In genomic region chr7:141388487-141389109, GRCm38 (mm10) we compare ENCODE assay signal across 29 mouse cellular contexts. TPM values are rescaled to one million over a fixed set of nuclear protein-coding genes. Genes with fewer than 3 reads are reported as not detected.
DNase-seq lines count a peak whose midpoint lies in the region; ATAC-seq and TF ChIP-seq lines count a peak whose summit lies in the region.
"Had no signal": no experiment of that assay in that cellular context is flagged by ENCODE, and none has a peak within 500 bp of the region (broad histone marks: within the 10 kb centered on the region; RNA-seq: fewer than 3 reads in every experiment).

No protein-coding gene starts in this region.

- H3K4me2 ChIP-seq in liver, embryonic 15.5 days = peak overlapping the region; percentile 29; the same call in 1 of the 2 replicates
- H3K4me2 ChIP-seq in heart, embryonic 11.5 days = no peak overlapping the region
- H3K4me2 ChIP-seq: embryonic facial prominence, embryonic 15.5 days; forebrain, embryonic 12.5 days; heart, embryonic 13.5 days; hindbrain, embryonic 15.5 days; limb, embryonic 13.5 days; midbrain, embryonic 12.5 days had no signal

- 51% methylated on average over 3 of the region's 3 CpGs for WGBS in bone marrow, adult 2 months
- WGBS in liver, embryonic 15.5 days (ENCODE audit: insufficient replicate concordance) = 11% methylated on average over 3 of the region's 3 CpGs
- WGBS in small intestine, adult 2 months = 22% methylated on average over 3 of the region's 3 CpGs
- 49% methylated on average over 3 of the region's 3 CpGs for WGBS in heart, embryonic 11.5 days (ENCODE audit: insufficient replicate concordance)

- H3K9me3 ChIP-seq in liver, embryonic 15.5 days (replicated peaks) = no peaks in the 10 kb centered on the region
- H3K9me3 ChIP-seq in heart, embryonic 11.5 days (replicated peaks; ENCODE audit: control insufficient read depth, low read length) = no peaks in the 10 kb centered on the region
- H3K9me3 ChIP-seq: embryonic facial prominence, embryonic 10.5 days; embryonic facial prominence, embryonic 15.5 days; forebrain, embryonic 12.5 days; heart, embryonic 13.5 days; hindbrain, embryonic 15.5 days; limb, embryonic 13.5 days; midbrain, embryonic 12.5 days had no signal

- H3K36me3 ChIP-seq in liver, embryonic 15.5 days (replicated peaks) = no peaks in the 10 kb centered on the region
- no peaks in the 10 kb centered on the region for H3K36me3 ChIP-seq in small intestine, adult 2 months (ENCODE audit: control insufficient read depth, insufficient read depth, low read length)
- no peaks in the 10 kb centered on the region for H3K36me3 ChIP-seq in heart, embryonic 11.5 days (ENCODE audit: control insufficient read depth, insufficient read depth, low read length)
- H3K36me3 ChIP-seq: embryonic facial prominence, embryonic 10.5 days; embryonic facial prominence, embryonic 15.5 days; forebrain, embryonic 12.5 days; heart, embryonic 13.5 days; hindbrain, embryonic 15.5 days; limb, embryonic 13.5 days; midbrain, embryonic 12.5 days had no signal

- no peak for TF ChIP-seq CTCF in bone marrow, adult 2 months (IDR thresholded peaks at IDR 0.05; ENCODE audit: control insufficient read depth, insufficient read depth, low read length)
- no peak for TF ChIP-seq CTCF in small intestine, adult 2 months (IDR thresholded peaks at IDR 0.05; ENCODE audit: extremely low read depth, insufficient read length, insufficient replicate concordance, low read depth, low read length)

- TF ChIP-seq POLR2A in bone marrow, adult 2 months (IDR thresholded peaks at IDR 0.05; ENCODE audit: borderline replicate concordance, control insufficient read depth, low read depth, low read length) = no peak
- no peak for TF ChIP-seq POLR2A in small intestine, adult 2 months (IDR thresholded peaks at IDR 0.05; ENCODE audit: low read depth, low read length)

- ATAC-seq in liver, embryonic 15.5 days (ENCODE audit: insufficient read depth) = 0 out of 2 replicates have a peak, but pooled peaks have one; percentile 2
- no peak for ATAC-seq in heart, embryonic 11.5 days (replicated peaks; ENCODE audit: insufficient number of reproducible peaks, low FRiP score, low TSS enrichment)
- ATAC-seq in megakaryocyte, adult 5-6 weeks (ENCODE audit: poor library complexity, severe bottlenecking) = no peak
- ATAC-seq: activated CD4-positive, CD25-positive, alpha-beta regulatory T cell, adult 4 months; forebrain, postnatal 0 days; inflammation-experienced regulatory T-cells, adult 6 months had no signal

- H3K4me1 ChIP-seq in bone marrow, adult 2 months (ENCODE audit: control insufficient read depth, insufficient read depth, low read length) = peaks cover 1% of the 10 kb centered on the region; the same call in 1 of the 2 replicates
- H3K4me1 ChIP-seq in liver, embryonic 15.5 days (replicated peaks) = peaks cover 65% of the 10 kb centered on the region
- H3K4me1 ChIP-seq in small intestine, adult 2 months (ENCODE audit: control insufficient read depth, insufficient read depth, insufficient read length, low read length) = peaks cover 14% of the 10 kb centered on the region
- H3K4me1 ChIP-seq in heart, embryonic 11.5 days (ENCODE audit: control insufficient read depth, insufficient read depth, low read length) = peaks cover 8% of the 10 kb centered on the region

- 0 out of 2 replicates have a peak overlapping the region, but pooled peaks have one; percentile 1 for H3K9ac ChIP-seq in liver, embryonic 15.5 days
- no peak overlapping the region for H3K9ac ChIP-seq in heart, embryonic 11.5 days (ENCODE audit: low read depth, low read length)
- H3K9ac ChIP-seq: embryonic facial prominence, embryonic 15.5 days; forebrain, embryonic 12.5 days; forebrain, postnatal 0 days; heart, embryonic 13.5 days; hindbrain, embryonic 15.5 days; limb, embryonic 13.5 days; midbrain, embryonic 12.5 days had no signal

- H3K4me3 ChIP-seq in bone marrow, adult 2 months (replicated peaks; ENCODE audit: control insufficient read depth, low read depth, low read length) = no peak overlapping the region
- no peak overlapping the region for H3K4me3 ChIP-seq in liver, embryonic 15.5 days (replicated peaks)
- H3K4me3 ChIP-seq in small intestine, adult 2 months (ENCODE audit: low read depth, low read length) = no peak overlapping the region
- H3K4me3 ChIP-seq in heart, embryonic 11.5 days (ENCODE audit: low read depth, low read length) = no peak overlapping the region
- H3K4me3 ChIP-seq: embryonic facial prominence, embryonic 10.5 days; embryonic facial prominence, embryonic 15.5 days; forebrain, embryonic 12.5 days; heart, adult 2 months; heart, embryonic 13.5 days; hindbrain, embryonic 15.5 days; left cerebral cortex, adult 2 months; limb, embryonic 13.5 days; midbrain, embryonic 12.5 days had no signal

- peak overlapping the region; percentile 32 for H3K27ac ChIP-seq in bone marrow, adult 2 months (ENCODE audit: control insufficient read depth, insufficient read depth, low read depth, low read length, poor library complexity)
- H3K27ac ChIP-seq in liver, embryonic 15.5 days (replicated peaks) = peak overlapping the region; percentile 100
- peak overlapping the region; percentile 85 for H3K27ac ChIP-seq in small intestine, adult 2 months (ENCODE audit: insufficient read depth, low read depth, low read length)
- H3K27ac ChIP-seq in heart, embryonic 11.5 days (ENCODE audit: low read depth, low read length) = no peak overlapping the region
- H3K27ac ChIP-seq: embryonic facial prominence, embryonic 10.5 days; embryonic facial prominence, embryonic 15.5 days; forebrain, embryonic 12.5 days; heart, adult 2 months; heart, embryonic 13.5 days; hindbrain, embryonic 15.5 days; left cerebral cortex, adult 2 months; limb, embryonic 13.5 days; midbrain, embryonic 12.5 days had no signal

- no peaks in the 10 kb centered on the region for H3K27me3 ChIP-seq in liver, embryonic 15.5 days
- no peaks in the 10 kb centered on the region for H3K27me3 ChIP-seq in small intestine, adult 2 months (ENCODE audit: control insufficient read depth, insufficient read depth, low read length)
- H3K27me3 ChIP-seq in heart, embryonic 11.5 days (ENCODE audit: control insufficient read depth, insufficient read depth, low read length) = peaks cover 5% of the 10 kb centered on the region; the same call in 1 of the 2 replicates
- H3K27me3 ChIP-seq: embryonic facial prominence, embryonic 15.5 days had no signal

- peak; percentile 55 for DNase-seq in liver
- no peak for DNase-seq in kidney, postnatal 14 days
- DNase-seq: adrenal gland, adult 2 months; adrenal gland, postnatal 36 days; cerebellum, postnatal 10 days; forebrain, postnatal 0 days; heart, adult 2 months; heart, postnatal 10 days; kidney, adult 9 months; kidney, postnatal 25 days; lung, adult 2 months; lung, postnatal 10 days had no signal

RNA-seq across cellular contexts. Expression of gene Taldo1, which starts 3.4 kb away (rescaled TPM):
- polyA plus RNA-seq in bone marrow, adult 2 months (2011; ENCODE audit: insufficient read depth, insufficient read length, low replicate concordance, missing spikeins) = 324 and 522 TPM in 2 replicates
- 409 and 415 TPM in 2 replicates for polyA plus RNA-seq in liver, embryonic 15.5 days (2015; fragmentation: Nextera tagmentation; extraction: Ambion mirVana)
- 191 and 473 TPM in 2 replicates for polyA plus RNA-seq in small intestine, adult 2 months (2012; rRNA removed)
- polyA plus RNA-seq in heart, embryonic 11.5 days (2014; fragmentation: Nextera tagmentation; extraction: Ambion mirVana) = 288 and 291 TPM in 2 replicates
- 197 and 213 TPM in 2 replicates for total RNA-seq in megakaryocyte, adult 5-6 weeks (2015)
- total RNA-seq in megakaryocyte, adult 5-6 weeks (2017) = 795 and 884 TPM in 2 replicates

RNA-seq across cellular contexts. Expression of gene Gatd1, which starts 25.3 kb away (rescaled TPM):
- 26.2 and 33.6 TPM in 2 replicates for polyA plus RNA-seq in bone marrow, adult 2 months (2011; ENCODE audit: insufficient read depth, insufficient read length, low replicate concordance, missing spikeins)
- 15.0 and 15.7 TPM in 2 replicates for polyA plus RNA-seq in liver, embryonic 15.5 days (2015; fragmentation: Nextera tagmentation; extraction: Ambion mirVana)
- polyA plus RNA-seq in small intestine, adult 2 months (2012; rRNA removed) = 23.8 and 48.4 TPM in 2 replicates
- 29.3 and 32.2 TPM in 2 replicates for polyA plus RNA-seq in heart, embryonic 11.5 days (2014; fragmentation: Nextera tagmentation; extraction: Ambion mirVana)
- 22.8 and 26.4 TPM in 2 replicates for total RNA-seq in megakaryocyte, adult 5-6 weeks (2015)
- 12.9 and 13.1 TPM in 2 replicates for total RNA-seq in megakaryocyte, adult 5-6 weeks (2017)

RNA-seq across cellular contexts. Expression of gene Cend1, which starts 40.7 kb away (rescaled TPM):
- polyA plus RNA-seq in bone marrow, adult 2 months (2011; ENCODE audit: insufficient read depth, insufficient read length, low replicate concordance, missing spikeins) = 3.4 TPM in 1 of 2 replicates, not detected in the other
- polyA plus RNA-seq in liver, embryonic 15.5 days (2015; fragmentation: Nextera tagmentation; extraction: Ambion mirVana) = not detected in 2 replicates
- 0.84 and 1.0 TPM in 2 replicates for polyA plus RNA-seq in small intestine, adult 2 months (2012; rRNA removed)
- polyA plus RNA-seq in heart, embryonic 11.5 days (2014; fragmentation: Nextera tagmentation; extraction: Ambion mirVana) = 7.4 and 9.3 TPM in 2 replicates
- 0.18 TPM in 1 of 2 replicates, not detected in the other for total RNA-seq in megakaryocyte, adult 5-6 weeks (2015)
- not detected in 2 replicates for total RNA-seq in megakaryocyte, adult 5-6 weeks (2017)
- total RNA-seq: common myeloid progenitor, adult 5-6 weeks; hematopoietic stem cell, adult 5-6 weeks had no signal
- polyA plus RNA-seq: activated CD4-positive, CD25-positive, alpha-beta regulatory T cell, adult 4 months had no signal

RNA-seq across cellular contexts. Expression of gene Slc25a22, which starts 49.1 kb away (rescaled TPM):
- 18.1 and 30.3 TPM in 2 replicates for polyA plus RNA-seq in bone marrow, adult 2 months (2011; ENCODE audit: insufficient read depth, insufficient read length, low replicate concordance, missing spikeins)
- 18.7 and 20.5 TPM in 2 replicates for polyA plus RNA-seq in liver, embryonic 15.5 days (2015; fragmentation: Nextera tagmentation; extraction: Ambion mirVana)
- 104 and 488 TPM in 2 replicates for polyA plus RNA-seq in small intestine, adult 2 months (2012; rRNA removed)
- 19.4 and 19.7 TPM in 2 replicates for polyA plus RNA-seq in heart, embryonic 11.5 days (2014; fragmentation: Nextera tagmentation; extraction: Ambion mirVana)
- 14.6 and 15.0 TPM in 2 replicates for total RNA-seq in megakaryocyte, adult 5-6 weeks (2015)
- total RNA-seq in megakaryocyte, adult 5-6 weeks (2017) = 3.2 and 6.4 TPM in 2 replicates

RNA-seq across cellular contexts. Expression of gene Eps8l2, which starts 49.9 kb away (rescaled TPM):
- polyA plus RNA-seq in bone marrow, adult 2 months (2011; ENCODE audit: insufficient read depth, insufficient read length, low replicate concordance, missing spikeins) = 0.57 and 0.79 TPM in 2 replicates
- 16.6 and 24.3 TPM in 2 replicates for polyA plus RNA-seq in liver, embryonic 15.5 days (2015; fragmentation: Nextera tagmentation; extraction: Ambion mirVana)
- polyA plus RNA-seq in small intestine, adult 2 months (2012; rRNA removed) = 279 and 528 TPM in 2 replicates
- polyA plus RNA-seq in heart, embryonic 11.5 days (2014; fragmentation: Nextera tagmentation; extraction: Ambion mirVana) = 0.51 and 0.82 TPM in 2 replicates
- total RNA-seq in megakaryocyte, adult 5-6 weeks (2015) = not detected in 2 replicates
- not detected in 2 replicates for total RNA-seq in megakaryocyte, adult 5-6 weeks (2017)
- polyA plus RNA-seq: activated CD4-positive, CD25-positive, alpha-beta regulatory T cell, adult 4 months; inflammation-experienced regulatory T-cells, adult 6 months had no signal
